Mouse (Mus musculus) layer of hippocampus, adult 2 months (tissue): ENCODE measurements around the gene Gm49661. TPM values are rescaled to one million over a fixed set of nuclear protein-coding genes. Genes with fewer than 3 reads are reported as not detected.

ENCODE experiments used
- DNase-seq, 2 experiments: peaks; one replicate each; pipeline ENCODE4 v3.0.0; 2022; ENCODE audit warnings: low spot score in 2 of 2
- H3K27ac ChIP-seq: fragments of 200-600 bp; 2 replicates; pipeline ENCODE4 v1.8.1; 2022
- H3K4me3 ChIP-seq: fragments of 200-600 bp; 2 replicates; pipeline ENCODE4 v1.8.1; 2022; ENCODE audit warnings: mild to moderate bottlenecking
- CTCF ChIP-seq: fragments of 200-600 bp; conservative IDR thresholded peaks from 2 replicates; pipeline ENCODE4 v1.8.1; 2022; ENCODE audit warnings: antibody characterized with exemption, mild to moderate bottlenecking, moderate library complexity
- microRNA-seq, 2 experiments: library from miRNA; unstranded; fragments of <30 nt; microRNA quantifications; one replicate each; pipeline ENCODE4 v1.2.0; 2021
- total RNA-seq, 2 experiments: library from RNA; stranded (reverse); gene quantifications; 2 replicates each; pipeline ENCODE4 v1.2.3; 2021

The Gm49661 gene
- total RNA-seq, 2 experiments from 2014 or later: not detected

GRCm38 (mm10) chr8:84930582-84930981 is 38.7 kb downstream of the Gm49661 start:
- H3K4me3 ChIP-seq: no peak overlapping the region
- H3K27ac ChIP-seq: no peak overlapping the region
- DNase-seq: no peak
- no peak for TF ChIP-seq CTCF

GRCm38 (mm10) chr8:84928456-84929306 is 40.6 kb downstream of the Gm49661 start:
- no peak overlapping the region for H3K27ac ChIP-seq
- H3K4me3 ChIP-seq: peak overlapping the region; percentile 34
- peak; percentile 80 for TF ChIP-seq CTCF
- peak in 1 of 2 experiments; percentile 70 for DNase-seq

- no peak for TF ChIP-seq CTCF
- Histone ChIP-seq H3K4me3 (no peak overlapping the region), H3K27ac (no peak overlapping the region)
- no peak for DNase-seq
Observed at GRCm38 (mm10) chr8:84927513-84927912, 41.7 kb downstream of the Gm49661 start.

- Histone ChIP-seq H3K4me3 (no peak overlapping the region), H3K27ac (no peak overlapping the region)
- no peak for DNase-seq
- TF ChIP-seq CTCF: no peak
Observed at GRCm38 (mm10) chr8:84925557-84925956, 43.7 kb downstream of the Gm49661 start.

- no peak overlapping the region for H3K4me3 ChIP-seq
- H3K27ac ChIP-seq: no peak overlapping the region
- DNase-seq: no peak
- TF ChIP-seq CTCF: no peak
Observed at GRCm38 (mm10) chr8:84921596-84921995, 47.6 kb downstream of the Gm49661 start.

GRCm38 (mm10) chr8:84918646-84919045 is 50.6 kb downstream of the Gm49661 start:
- no peak overlapping the region for H3K27ac ChIP-seq
- TF ChIP-seq CTCF: no peak
- DNase-seq: no peak
- H3K4me3 ChIP-seq: no peak overlapping the region

GRCm38 (mm10) chr8:84917781-84918180 is 51.5 kb downstream of the Gm49661 start:
- TF ChIP-seq CTCF: no peak
- no peak overlapping the region for H3K4me3 ChIP-seq
- no peak for DNase-seq

More at GRCm38 (mm10) chr8:84917781-84918180, 51.5 kb downstream of the Gm49661 start:
- no peak overlapping the region for H3K27ac ChIP-seq

Small RNAs within 50 kb of the gene (microRNA-seq; reads per million reads assigned to microRNA genes)
- 0.64 to 2.6 reads per million in 2 experiments for gene Gm24197

Other genes with a start within 250 kb of the Gm49661 start
- gene G430095P16Rik, start 246.4 kb downstream of the Gm49661 start, total RNA-seq: under 1 TPM in 1 of 2 experiments, not detected in 1; 0.54 TPM
- 100 to 1,000 TPM; 408 to 482 TPM for gene Nfix, start 169.1 kb downstream of the Gm49661 start, total RNA-seq
- gene Dand5, start 146.6 kb downstream of the Gm49661 start, total RNA-seq: 10 to 100 TPM; 11.9 TPM
- gene Gadd45gip1, start 137.9 kb downstream of the Gm49661 start, total RNA-seq: 10 to 100 TPM; 23.3 to 26.1 TPM
- gene Rad23a, start 128.8 kb downstream of the Gm49661 start, total RNA-seq: 10 to 100 TPM; 63.4 to 75.9 TPM
- 100 to 1,000 TPM; 457 to 504 TPM for gene Calr, start 122.5 kb downstream of the Gm49661 start, total RNA-seq
- 10 to 100 TPM; 49.7 to 58.0 TPM for gene Farsa, start 112.4 kb downstream of the Gm49661 start, total RNA-seq
- 10 to 100 TPM; 17.6 to 19.8 TPM for gene Syce2, start 97.3 kb downstream of the Gm49661 start, total RNA-seq
- 10 to 100 TPM; 37.5 to 41.2 TPM for gene Gcdh, start 75.5 kb downstream of the Gm49661 start, total RNA-seq
- gene Klf1, start 67.5 kb downstream of the Gm49661 start, total RNA-seq: not detected
- gene Dnase2a, start 60.9 kb downstream of the Gm49661 start, total RNA-seq: 1 to 10 TPM; 3.9 to 5.7 TPM
- 10 to 100 TPM; 78.9 to 85.5 TPM for gene Mast1, start 32.1 kb downstream of the Gm49661 start, total RNA-seq
- 1 to 10 TPM; 1.1 TPM for gene Rtbdn, start 22.4 kb downstream of the Gm49661 start, total RNA-seq
- gene Prdx2, start 154 bp upstream of the Gm49661 start, total RNA-seq: 100 to 1,000 TPM; 323 to 345 TPM
- 10 to 100 TPM; 43.0 to 46.9 TPM for gene Rnaseh2a, start 334 bp upstream of the Gm49661 start, total RNA-seq
- gene Junb, start 9.3 kb upstream of the Gm49661 start, total RNA-seq: 10 to 100 TPM; 57.7 to 63.0 TPM
- gene Hook2, start 21.2 kb upstream of the Gm49661 start, total RNA-seq: 1 to 10 TPM; 9.2 to 10.0 TPM
- gene Best2, start 45.1 kb upstream of the Gm49661 start, total RNA-seq: not detected
- gene Asna1, start 55.8 kb upstream of the Gm49661 start, total RNA-seq: 100 to 1,000 TPM; 119 to 122 TPM
- gene Trir, start 57.4 kb upstream of the Gm49661 start, total RNA-seq: 100 to 1,000 TPM; 125 to 136 TPM
- 100 to 1,000 TPM; 170 to 175 TPM for gene Tnpo2, start 67.5 kb upstream of the Gm49661 start, total RNA-seq
- gene Fbxw9, start 90.6 kb upstream of the Gm49661 start, total RNA-seq: 10 to 100 TPM; 22.6 to 23.5 TPM
- not detected for gene Gm5741, start 98.5 kb upstream of the Gm49661 start, total RNA-seq
- gene Dhps, start 102.3 kb upstream of the Gm49661 start, total RNA-seq: 10 to 100 TPM; 63.4 to 70.6 TPM
- 10 to 100 TPM; 60.8 to 66.3 TPM for gene Wdr83os, start 111.3 kb upstream of the Gm49661 start, total RNA-seq
- gene Wdr83, start 111.9 kb upstream of the Gm49661 start, total RNA-seq: 10 to 100 TPM; 26.7 to 29.0 TPM
- 10 to 100 TPM; 32.9 to 37.5 TPM for gene Man2b1, start 113.8 kb upstream of the Gm49661 start, total RNA-seq
- gene Zfp791, start 153.7 kb upstream of the Gm49661 start, total RNA-seq: 1 to 10 TPM; 7.8 to 8.6 TPM
- not detected for gene Cks1brt, start 182.5 kb upstream of the Gm49661 start, total RNA-seq